Mouse (Mus musculus): ENCODE data around the gene Vav3. TPM values are rescaled to one million over a fixed set of nuclear protein-coding genes. Genes with fewer than 3 reads are reported as not detected.

Vav3 gene
- polyA plus RNA-seq, 1 experiment from 2014 or later, result 4.4 TPM

GRCm38 (mm10) chr3:109561776-109562175 lies 221.3 kb downstream of the Vav3 start:
- Histone ChIP-seq H3K4me3 (ENCODE audit: low read depth, low read length) (no peak overlapping the region), H3K27me3 (ENCODE audit: insufficient read depth, low read length) (no peaks in the 10 kb centered on the region), H3K9me3 (ENCODE audit: low read length) (no peaks in the 10 kb centered on the region), H3K4me1 (ENCODE audit: insufficient read depth) (no peaks in the 10 kb centered on the region), H3K36me3 (replicated peaks; ENCODE audit: insufficient read depth, low read length) (no peaks in the 10 kb centered on the region), H3K4me2 (ENCODE audit: low read depth, low read length) (no peak overlapping the region), H3K27ac (ENCODE audit: low read depth) (no peak overlapping the region), H3K9ac (replicated peaks) (no peak overlapping the region)
- DNase-seq, result no peak
- no peak for ATAC-seq
- TF ChIP-seq EP300 (IDR thresholded peaks at IDR 0.05; ENCODE audit: low read depth), result no peak
- 58% methylated on average over 7 of the region's 7 CpGs for WGBS (ENCODE audit: insufficient replicate concordance)

DNA sequence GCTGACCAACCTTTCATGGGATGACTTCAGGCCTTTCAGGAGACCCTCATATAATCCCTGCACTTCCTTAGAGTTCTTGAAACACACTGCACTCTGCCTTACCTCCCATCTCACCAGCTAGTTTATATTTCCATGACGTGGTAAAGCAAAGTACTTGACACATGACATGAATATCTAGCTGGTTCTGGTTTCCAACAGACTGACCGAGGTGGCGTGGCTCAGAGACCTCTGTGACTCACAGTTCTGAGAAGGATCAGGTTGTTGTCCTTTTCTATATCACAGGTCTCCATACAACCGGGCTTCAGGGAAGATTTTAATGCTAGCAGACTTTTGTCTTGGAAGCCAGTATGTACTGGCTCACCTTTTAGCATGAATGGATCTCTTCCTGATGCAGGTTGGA lies 221.8 kb downstream of the Vav3 start:
- H3K9me3 ChIP-seq (ENCODE audit: low read length), result no peaks in the 10 kb centered on the region
- DNase-seq, result no peak
- H3K27me3 ChIP-seq (ENCODE audit: insufficient read depth, low read length), result no peaks in the 10 kb centered on the region
- H3K4me3 ChIP-seq (ENCODE audit: low read depth, low read length), result no peak overlapping the region
- H3K4me1 ChIP-seq (ENCODE audit: insufficient read depth), result no peaks in the 10 kb centered on the region
- H3K36me3 ChIP-seq (replicated peaks; ENCODE audit: insufficient read depth, low read length), result no peaks in the 10 kb centered on the region
- ATAC-seq, result no peak
- no peak for TF ChIP-seq CTCF (IDR thresholded peaks at IDR 0.05; ENCODE audit: low read depth)
- no peak for TF ChIP-seq EP300 (IDR thresholded peaks at IDR 0.05; ENCODE audit: low read depth)
- 74% methylated on average over 4 of the region's 4 CpGs for WGBS (ENCODE audit: insufficient replicate concordance)
- no peak overlapping the region for H3K4me2 ChIP-seq (ENCODE audit: low read depth, low read length)
- H3K27ac ChIP-seq (ENCODE audit: low read depth), result no peak overlapping the region
- H3K9ac ChIP-seq (replicated peaks), result no peak overlapping the region

DNA sequence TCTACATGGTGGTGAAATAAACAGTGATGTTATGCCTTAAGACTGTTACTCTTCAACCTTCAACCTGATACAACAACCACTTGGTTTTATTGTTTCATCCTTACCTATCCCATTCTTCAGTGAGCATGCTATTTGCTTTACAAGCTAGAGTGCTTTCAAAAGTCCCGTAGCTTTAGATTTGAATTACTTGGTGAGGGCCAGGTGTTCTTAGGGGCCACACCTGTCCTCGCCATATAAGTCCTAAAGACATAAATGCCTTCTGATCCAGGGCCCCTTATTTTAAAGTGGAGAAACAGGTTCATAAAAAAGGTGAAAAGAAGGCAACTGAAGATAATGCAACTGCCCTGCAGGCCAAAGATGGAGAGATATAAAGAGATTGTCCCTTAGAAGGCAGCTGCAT lies 224.0 kb downstream of the Vav3 start:
- Histone ChIP-seq H3K27ac (ENCODE audit: low read depth) (no peak overlapping the region), H3K9me3 (ENCODE audit: low read length) (no peaks in the 10 kb centered on the region), H3K9ac (replicated peaks) (no peak overlapping the region), H3K36me3 (replicated peaks; ENCODE audit: insufficient read depth, low read length) (no peaks in the 10 kb centered on the region), H3K27me3 (ENCODE audit: insufficient read depth, low read length) (no peaks in the 10 kb centered on the region), H3K4me2 (ENCODE audit: low read depth, low read length) (no peak overlapping the region), H3K4me1 (ENCODE audit: insufficient read depth) (no peaks in the 10 kb centered on the region), H3K4me3 (ENCODE audit: low read depth, low read length) (no peak overlapping the region)
- WGBS (ENCODE audit: insufficient replicate concordance), result 83% methylated on average over 2 of the region's 2 CpGs
- no peak for TF ChIP-seq CTCF (IDR thresholded peaks at IDR 0.05; ENCODE audit: low read depth)
- no peak for TF ChIP-seq EP300 (IDR thresholded peaks at IDR 0.05; ENCODE audit: low read depth)
- no peak for DNase-seq
- ATAC-seq, result no peak

DNA sequence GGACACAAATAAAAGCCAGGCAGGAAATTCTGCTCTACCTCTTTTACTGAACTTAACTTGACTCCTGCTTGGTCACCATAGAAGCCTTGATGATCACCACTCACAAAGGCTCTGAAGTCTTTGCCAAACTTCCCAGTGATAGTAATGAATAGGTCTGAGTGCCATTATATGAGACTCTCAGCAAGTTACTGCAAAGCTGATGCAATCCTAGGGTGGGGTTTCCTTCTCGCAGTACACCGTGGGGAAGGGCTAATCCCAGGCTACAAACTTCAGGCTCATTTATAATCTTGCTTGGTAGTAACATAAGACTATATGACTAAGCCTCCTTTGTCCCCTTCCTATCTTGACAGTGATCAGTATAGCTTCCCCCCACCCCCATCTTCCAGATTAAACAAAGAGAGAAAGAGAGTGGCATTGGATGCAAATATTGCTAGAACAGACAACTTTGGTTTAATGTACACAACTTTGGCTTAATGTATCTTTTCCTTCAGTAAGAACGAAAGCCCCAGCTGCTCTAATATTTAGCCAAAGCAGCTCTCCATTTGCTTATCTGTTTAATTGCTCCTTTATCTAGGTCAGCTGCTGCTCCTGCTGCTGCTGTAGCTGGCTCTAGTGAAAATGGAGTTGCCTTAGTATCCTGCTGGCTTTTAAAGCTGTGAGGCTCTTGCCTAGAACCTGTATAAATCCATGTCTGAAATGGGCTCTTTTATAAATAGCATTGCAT lies 228.3 kb downstream of the Vav3 start:
- no peaks in the 10 kb centered on the region for H3K36me3 ChIP-seq (replicated peaks; ENCODE audit: insufficient read depth, low read length)
- H3K9ac ChIP-seq (replicated peaks), result no peak overlapping the region
- H3K4me1 ChIP-seq (ENCODE audit: insufficient read depth), result no peaks in the 10 kb centered on the region
- no peak for ATAC-seq
- 27% methylated on average over 3 of the region's 3 CpGs for WGBS (ENCODE audit: insufficient replicate concordance)
- no peak for DNase-seq
- no peak overlapping the region for H3K4me3 ChIP-seq (ENCODE audit: low read depth, low read length)
- TF ChIP-seq EP300 (IDR thresholded peaks at IDR 0.05; ENCODE audit: low read depth) (no peak), CTCF (IDR thresholded peaks at IDR 0.05; ENCODE audit: low read depth) (no peak)
- H3K27me3 ChIP-seq (ENCODE audit: insufficient read depth, low read length), result no peaks in the 10 kb centered on the region
- H3K4me2 ChIP-seq (ENCODE audit: low read depth, low read length), result no peak overlapping the region
- H3K27ac ChIP-seq (ENCODE audit: low read depth), result no peak overlapping the region
- H3K9me3 ChIP-seq (ENCODE audit: low read length), result no peaks in the 10 kb centered on the region

- Histone ChIP-seq H3K4me3 (ENCODE audit: low read depth, low read length) (no peak overlapping the region), H3K27me3 (ENCODE audit: insufficient read depth, low read length) (no peaks in the 10 kb centered on the region), H3K27ac (ENCODE audit: low read depth) (no peak overlapping the region), H3K4me2 (ENCODE audit: low read depth, low read length) (no peak overlapping the region), H3K36me3 (replicated peaks; ENCODE audit: insufficient read depth, low read length) (no peaks in the 10 kb centered on the region), H3K9ac (replicated peaks) (no peak overlapping the region), H3K9me3 (ENCODE audit: low read length) (no peaks in the 10 kb centered on the region), H3K4me1 (ENCODE audit: insufficient read depth) (no peaks in the 10 kb centered on the region)
- DNase-seq (no peak), ATAC-seq (no peak)
- no peak for TF ChIP-seq EP300 (IDR thresholded peaks at IDR 0.05; ENCODE audit: low read depth)
- no peak for TF ChIP-seq CTCF (IDR thresholded peaks at IDR 0.05; ENCODE audit: low read depth)
- WGBS (ENCODE audit: insufficient replicate concordance), result 26% methylated on average over 1 of the region's 1 CpGs
Measured at GRCm38 (mm10) chr3:109571483-109571882, 231.0 kb downstream of the Vav3 start.

- Histone ChIP-seq H3K4me2 (ENCODE audit: low read depth, low read length) (no peak overlapping the region), H3K9me3 (ENCODE audit: low read length) (no peaks in the 10 kb centered on the region), H3K4me1 (ENCODE audit: insufficient read depth) (no peaks in the 10 kb centered on the region), H3K36me3 (replicated peaks; ENCODE audit: insufficient read depth, low read length) (no peaks in the 10 kb centered on the region), H3K27me3 (ENCODE audit: insufficient read depth, low read length) (no peaks in the 10 kb centered on the region), H3K27ac (ENCODE audit: low read depth) (no peak overlapping the region), H3K4me3 (ENCODE audit: low read depth, low read length) (no peak overlapping the region), H3K9ac (replicated peaks) (no peak overlapping the region)
- no peak for DNase-seq
- ATAC-seq, result no peak
- WGBS (ENCODE audit: insufficient replicate concordance), result 71% methylated on average over 3 of the region's 3 CpGs
- TF ChIP-seq CTCF (IDR thresholded peaks at IDR 0.05; ENCODE audit: low read depth), result no peak
- TF ChIP-seq EP300 (IDR thresholded peaks at IDR 0.05; ENCODE audit: low read depth), result no peak
Measured at GRCm38 (mm10) chr3:109572871-109573270, 232.4 kb downstream of the Vav3 start.
